Mouse (Mus musculus) midbrain, embryonic 13.5 days (tissue): ENCODE results near the gene Fut2. TPM values are rescaled to one million over a fixed set of nuclear protein-coding genes. Genes with fewer than 3 reads are reported as not detected.

Experiments
- ATAC-seq: fragments of 200-750 bp; cut with Nextera tagmentation; 2 replicates; pipeline ENCODE4 v1.8.0; 2017; ENCODE audit warnings: mild to moderate bottlenecking, moderate TSS enrichment, moderate library complexity
- H3K27ac ChIP-seq: fragments of 300-500 bp; sonication (generic); 2 replicates; pipeline ENCODE4 v1.5.1; 2015; ENCODE audit warnings: inconsistent platforms, mild to moderate bottlenecking, moderate library complexity
- H3K27me3 ChIP-seq: fragments of 300-500 bp; sonication (generic); 2 replicates; pipeline ENCODE4 v1.6.1; 2015; ENCODE audit warnings: mild to moderate bottlenecking, inconsistent platforms
- H3K36me3 ChIP-seq: fragments of 300-500 bp; sonication (generic); 2 replicates; pipeline ENCODE4 v1.6.1; 2015; ENCODE audit warnings: mild to moderate bottlenecking, inconsistent platforms
- H3K4me1 ChIP-seq: fragments of 300-500 bp; sonication (generic); replicated peaks from 2 replicates; pipeline ENCODE4 v1.6.1; 2015; ENCODE audit warnings: inconsistent platforms
- H3K4me2 ChIP-seq: fragments of 300-500 bp; sonication (generic); replicated peaks from 2 replicates; pipeline ENCODE4 v1.6.1; 2015; ENCODE audit warnings: moderate library complexity, mild to moderate bottlenecking, inconsistent platforms
- H3K4me3 ChIP-seq: fragments of 300-500 bp; sonication (generic); replicated peaks from 2 replicates; pipeline ENCODE4 v1.5.1; 2015; ENCODE audit warnings: mild to moderate bottlenecking, inconsistent platforms
- H3K9ac ChIP-seq: fragments of 300-500 bp; sonication (generic); replicated peaks from 2 replicates; pipeline ENCODE4 v1.6.1; 2015; ENCODE audit warnings: mild to moderate bottlenecking, inconsistent platforms
- H3K9me3 ChIP-seq: fragments of 300-500 bp; sonication (generic); 2 replicates; pipeline ENCODE4 v1.6.1; 2016; ENCODE audit warnings: mild to moderate bottlenecking, inconsistent platforms
- WGBS: fragments of 180-500 bp; shearing (Covaris S2); methylation state at CpG from one replicate; pipeline ENCODE4 v1.1.7; 2015; 5-methylcytosine and 5-hydroxymethylcytosine counted together
- polyA plus RNA-seq: library from polyadenylated mRNA; unstranded; fragments of >200 nt; fragmentation: Nextera tagmentation; extraction: Ambion mirVana; gene quantifications from 2 replicates; pipeline ENCODE4 v1.2.1, GENCODE M21; 2015

The Fut2 gene
- polyA plus RNA-seq, 1 experiment from 2014 or later: 0.09 TPM

GRCm38 (mm10) chr7:45609511-45609910 is 56.7 kb downstream of the Fut2 start:
- no peak overlapping the region for H3K4me3 ChIP-seq
- no peak overlapping the region for H3K9ac ChIP-seq
- no peak overlapping the region for H3K27ac ChIP-seq
- no peaks in the 10 kb centered on the region for H3K27me3 ChIP-seq
- H3K9me3 ChIP-seq: no peaks in the 10 kb centered on the region
- ATAC-seq: no peak
- H3K36me3 ChIP-seq: no peaks in the 10 kb centered on the region
- no peaks in the 10 kb centered on the region for H3K4me1 ChIP-seq
- 79% methylated on average over 1 of the region's 1 CpGs for WGBS
- H3K4me2 ChIP-seq: no peak overlapping the region

GRCm38 (mm10) chr7:45605704-45606289 is 60.4 kb downstream of the Fut2 start:
- Histone ChIP-seq H3K36me3 (no peaks in the 10 kb centered on the region), H3K27me3 (no peaks in the 10 kb centered on the region), H3K9ac (no peak overlapping the region), H3K27ac (no peak overlapping the region), H3K4me1 (no peaks in the 10 kb centered on the region), H3K4me2 (no peak overlapping the region), H3K9me3 (no peaks in the 10 kb centered on the region), H3K4me3 (no peak overlapping the region)
- no peak for ATAC-seq
- WGBS: 84% methylated on average over 9 of the region's 9 CpGs

GRCm38 (mm10) chr7:45598960-45599879 is 67.0 kb downstream of the Fut2 start:
- Histone ChIP-seq H3K27ac (no peak overlapping the region), H3K4me1 (no peaks in the 10 kb centered on the region), H3K9me3 (no peaks in the 10 kb centered on the region), H3K4me2 (no peak overlapping the region), H3K27me3 (0 out of 2 replicates have a peak, but pooled peaks cover 4% of the 10 kb centered on the region), H3K4me3 (no peak overlapping the region), H3K9ac (no peak overlapping the region), H3K36me3 (no peaks in the 10 kb centered on the region)
- WGBS: 53% methylated on average over 18 of the region's 18 CpGs
- ATAC-seq: no peak

Other genes with a start within 250 kb of the Fut2 start
- 0.50 TPM in 1 of 2 replicates, not detected in the other for gene Lhb, start 245.6 kb downstream of the Fut2 start, polyA plus RNA-seq
- 20.6 and 23.4 TPM in 2 replicates for gene Gys1, start 231.6 kb downstream of the Fut2 start, polyA plus RNA-seq
- gene Ruvbl2, start 228.3 kb downstream of the Fut2 start, polyA plus RNA-seq: 121 and 123 TPM in 2 replicates
- 6,845 and 7,096 TPM in 2 replicates for gene Ftl1, start 206.5 kb downstream of the Fut2 start, polyA plus RNA-seq
- 259 and 265 TPM in 2 replicates for gene Bax, start 199.5 kb downstream of the Fut2 start, polyA plus RNA-seq
- gene Tulp2, start 184.5 kb downstream of the Fut2 start, polyA plus RNA-seq: 0.22 TPM in 1 of 2 replicates, not detected in the other
- gene Gm45808, start 179.6 kb downstream of the Fut2 start, polyA plus RNA-seq: not detected in 2 replicates
- gene Dhdh, start 177.6 kb downstream of the Fut2 start, polyA plus RNA-seq: 3.3 and 3.6 TPM in 2 replicates
- gene Nucb1, start 156.0 kb downstream of the Fut2 start, polyA plus RNA-seq: 86.7 and 101 TPM in 2 replicates
- 11.7 and 11.9 TPM in 2 replicates for gene Ppp1r15a, start 140.1 kb downstream of the Fut2 start, polyA plus RNA-seq
- gene Plekha4, start 140.1 kb downstream of the Fut2 start, polyA plus RNA-seq: 0.23 and 0.46 TPM in 2 replicates
- 0.13 and 0.21 TPM in 2 replicates for gene Hsd17b14, start 111.5 kb downstream of the Fut2 start, polyA plus RNA-seq
- 20.7 and 24.5 TPM in 2 replicates for gene Bcat2, start 96.2 kb downstream of the Fut2 start, polyA plus RNA-seq
- 0.17 TPM in 1 of 2 replicates, not detected in the other for gene Fgf21, start 50.9 kb downstream of the Fut2 start, polyA plus RNA-seq
- not detected in 2 replicates for gene Fut1, start 49.1 kb downstream of the Fut2 start, polyA plus RNA-seq
- gene Izumo1, start 44.6 kb downstream of the Fut2 start, polyA plus RNA-seq: 0.17 TPM in 1 of 2 replicates, not detected in the other
- gene Rasip1, start 38.9 kb downstream of the Fut2 start, polyA plus RNA-seq: 7.5 and 9.4 TPM in 2 replicates
- 3.1 and 4.8 TPM in 2 replicates for gene Mamstr, start 26.4 kb downstream of the Fut2 start, polyA plus RNA-seq
- gene Ntn5, start 17.6 kb upstream of the Fut2 start, polyA plus RNA-seq: 0.39 and 0.59 TPM in 2 replicates
- 0.17 and 0.31 TPM in 2 replicates for gene Sec1, start 28.0 kb upstream of the Fut2 start, polyA plus RNA-seq
- gene Car11, start 33.4 kb upstream of the Fut2 start, polyA plus RNA-seq: 35.9 and 40.0 TPM in 2 replicates
- gene Dbp, start 38.7 kb upstream of the Fut2 start, polyA plus RNA-seq: 3.4 and 4.0 TPM in 2 replicates
- 643 and 684 TPM in 2 replicates for gene Rpl18, start 49.1 kb upstream of the Fut2 start, polyA plus RNA-seq
- 24.3 and 27.1 TPM in 2 replicates for gene Sphk2, start 51.6 kb upstream of the Fut2 start, polyA plus RNA-seq
- gene Fam83e, start 54.8 kb upstream of the Fut2 start, polyA plus RNA-seq: 1.0 and 1.3 TPM in 2 replicates
- not detected in 2 replicates for gene Spaca4, start 59.4 kb upstream of the Fut2 start, polyA plus RNA-seq
- 22.8 and 24.0 TPM in 2 replicates for gene Lmtk3, start 117.3 kb upstream of the Fut2 start, polyA plus RNA-seq
- gene Sult2b1, start 118.3 kb upstream of the Fut2 start, polyA plus RNA-seq: 5.5 and 5.6 TPM in 2 replicates
- gene Cyth2, start 148.2 kb upstream of the Fut2 start, polyA plus RNA-seq: 362 and 363 TPM in 2 replicates
- gene Kcnj14, start 158.4 kb upstream of the Fut2 start, polyA plus RNA-seq: 0.62 and 0.73 TPM in 2 replicates
- 39.9 and 41.7 TPM in 2 replicates for gene Grwd1, start 164.6 kb upstream of the Fut2 start, polyA plus RNA-seq
- gene Kdelr1, start 206.4 kb upstream of the Fut2 start, polyA plus RNA-seq: 36.1 and 44.8 TPM in 2 replicates
- 1.2 and 1.3 TPM in 2 replicates for gene Grin2d, start 212.0 kb upstream of the Fut2 start, polyA plus RNA-seq
- 0.28 and 0.66 TPM in 2 replicates for gene Syngr4, start 230.3 kb upstream of the Fut2 start, polyA plus RNA-seq
- gene Tmem143, start 230.5 kb upstream of the Fut2 start, polyA plus RNA-seq: 5.9 and 6.7 TPM in 2 replicates